Mouse (Mus musculus): ENCODE data around the gene Tst. TPM values are rescaled to one million over a fixed set of nuclear protein-coding genes. Genes with fewer than 3 reads are reported as not detected.

Gene Tst
- polyA plus RNA-seq, 1 experiment from 2014 or later = 123 TPM

DNA sequence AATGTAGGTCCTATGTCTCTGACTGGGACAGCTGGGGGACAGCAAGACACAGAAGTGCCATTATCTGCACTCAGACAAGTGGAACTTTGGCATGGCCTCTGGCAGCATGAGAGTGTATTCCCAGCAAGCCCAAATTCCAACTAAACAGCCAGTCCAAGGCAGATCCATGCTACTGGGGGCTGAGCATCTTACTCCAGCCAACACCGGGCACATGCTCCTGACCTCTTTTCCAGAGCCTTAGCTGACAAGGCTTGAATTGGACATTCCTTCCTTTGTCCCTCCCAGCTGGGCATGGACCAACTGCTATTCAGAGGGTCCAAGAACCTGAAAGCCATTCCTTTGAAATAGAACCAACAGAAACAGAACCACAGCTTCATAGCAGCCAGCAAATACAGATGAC, 36.1 kb downstream of the Tst start:
- ATAC-seq (ENCODE audit: insufficient read depth, low FRiP score) = no peak
- Histone ChIP-seq H3K27me3 (ENCODE audit: control insufficient read depth, insufficient read depth, low read length) (peaks cover 6% of the 10 kb centered on the region), H3K4me1 (ENCODE audit: control insufficient read depth, insufficient read depth, low read length) (peaks cover 3% of the 10 kb centered on the region; the same call in 1 of the 2 replicates), H3K27ac (ENCODE audit: low read length) (no peak overlapping the region), H3K9ac (ENCODE audit: low read length) (no peak overlapping the region), H3K4me3 (replicated peaks; ENCODE audit: low read length) (no peak overlapping the region), H3K9me3 (replicated peaks; ENCODE audit: control insufficient read depth, low read length) (no peaks in the 10 kb centered on the region), H3K4me2 (ENCODE audit: low read depth, low read length) (no peak overlapping the region), H3K36me3 (ENCODE audit: control insufficient read depth, insufficient read depth, low read length) (no peaks in the 10 kb centered on the region)
- 76% methylated on average over 1 of the region's 1 CpGs for WGBS

DNA sequence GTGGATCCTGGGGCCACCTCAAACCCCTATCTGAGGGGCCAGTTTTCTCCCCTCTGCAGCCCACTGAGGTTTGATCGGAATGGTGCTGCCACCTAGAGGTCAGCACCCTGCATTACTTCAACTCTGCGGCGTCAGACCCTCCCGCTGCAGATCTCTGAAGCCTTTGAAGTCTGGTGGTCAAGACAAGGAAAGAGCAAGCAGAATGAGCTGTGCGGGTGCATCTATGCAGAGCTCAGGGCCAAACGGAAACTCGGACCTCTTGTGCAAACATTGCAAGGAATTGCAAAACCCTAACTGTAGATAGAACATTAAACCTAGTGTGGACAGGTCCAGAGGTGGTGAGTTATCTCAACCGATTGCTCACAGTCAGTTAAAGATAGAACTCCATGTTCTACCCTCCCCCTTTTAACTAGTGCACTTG, 36.8 kb downstream of the Tst start:
- no peak overlapping the region for H3K4me3 ChIP-seq (replicated peaks; ENCODE audit: low read length)
- H3K27ac ChIP-seq (ENCODE audit: low read length) = no peak overlapping the region
- WGBS = 10% methylated on average over 8 of the region's 8 CpGs
- H3K4me2 ChIP-seq (ENCODE audit: low read depth, low read length) = no peak overlapping the region
- no peaks in the 10 kb centered on the region for H3K36me3 ChIP-seq (ENCODE audit: control insufficient read depth, insufficient read depth, low read length)
- peaks cover 6% of the 10 kb centered on the region for H3K27me3 ChIP-seq (ENCODE audit: control insufficient read depth, insufficient read depth, low read length)
- peak; percentile 69; the same call in 1 of the 2 replicates for ATAC-seq (ENCODE audit: insufficient read depth, low FRiP score)
- no peaks in the 10 kb centered on the region for H3K9me3 ChIP-seq (replicated peaks; ENCODE audit: control insufficient read depth, low read length)
- H3K9ac ChIP-seq (ENCODE audit: low read length) = no peak overlapping the region
- peaks cover 3% of the 10 kb centered on the region; the same call in 1 of the 2 replicates for H3K4me1 ChIP-seq (ENCODE audit: control insufficient read depth, insufficient read depth, low read length)

DNA sequence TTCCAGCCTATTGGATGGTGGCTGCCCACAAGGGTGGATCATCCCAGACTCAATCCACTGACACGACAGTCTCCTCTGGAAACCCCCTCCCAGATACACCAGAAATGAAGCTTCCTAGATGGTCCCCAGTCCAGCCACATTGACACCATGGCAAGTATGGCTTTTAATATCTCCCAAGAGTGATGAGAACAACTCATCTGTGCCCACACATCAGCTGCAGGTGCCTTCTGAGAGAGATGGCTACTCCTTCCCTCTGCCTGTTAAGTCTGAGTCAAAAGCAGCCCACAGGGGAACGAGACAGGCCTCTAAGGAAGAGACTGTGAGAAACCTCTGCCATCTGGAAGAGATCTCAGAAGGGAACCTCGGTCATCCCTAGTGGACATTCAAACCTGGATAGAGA, 37.9 kb downstream of the Tst start:
- 57% methylated on average over 3 of the region's 3 CpGs for WGBS
- no peak for ATAC-seq (ENCODE audit: insufficient read depth, low FRiP score)
- no peak overlapping the region for H3K4me2 ChIP-seq (ENCODE audit: low read depth, low read length)
- H3K27ac ChIP-seq (ENCODE audit: low read length) = no peak overlapping the region
- no peak overlapping the region for H3K9ac ChIP-seq (ENCODE audit: low read length)
- H3K36me3 ChIP-seq (ENCODE audit: control insufficient read depth, insufficient read depth, low read length) = no peaks in the 10 kb centered on the region
- H3K4me3 ChIP-seq (replicated peaks; ENCODE audit: low read length) = no peak overlapping the region
- H3K9me3 ChIP-seq (replicated peaks; ENCODE audit: control insufficient read depth, low read length) = no peaks in the 10 kb centered on the region
- H3K4me1 ChIP-seq (ENCODE audit: control insufficient read depth, insufficient read depth, low read length) = peaks cover 2% of the 10 kb centered on the region; the same call in 1 of the 2 replicates
- peaks cover 6% of the 10 kb centered on the region for H3K27me3 ChIP-seq (ENCODE audit: control insufficient read depth, insufficient read depth, low read length)

DNA sequence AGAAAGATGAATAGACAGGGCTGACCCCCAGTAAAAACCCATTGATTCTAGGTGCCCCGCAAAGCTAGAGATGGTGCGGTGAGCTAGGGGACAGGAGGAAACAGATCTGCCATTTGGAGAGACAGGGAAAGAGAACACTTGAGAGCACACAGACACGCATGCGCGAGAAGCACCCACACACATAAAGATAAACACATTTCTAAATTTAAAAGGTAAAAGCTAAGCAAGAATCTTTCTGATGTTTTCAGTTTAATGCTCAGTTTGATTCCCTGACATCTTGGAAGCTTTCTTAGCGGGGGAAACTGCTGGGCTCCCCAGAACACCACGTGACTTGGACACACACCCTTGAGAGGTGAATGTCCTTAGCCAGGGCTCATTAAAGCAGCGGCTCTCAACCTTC, 38.8 kb downstream of the Tst start:
- no peak for ATAC-seq (ENCODE audit: insufficient read depth, low FRiP score)
- H3K4me3 ChIP-seq (replicated peaks; ENCODE audit: low read length) = no peak overlapping the region

DNA sequence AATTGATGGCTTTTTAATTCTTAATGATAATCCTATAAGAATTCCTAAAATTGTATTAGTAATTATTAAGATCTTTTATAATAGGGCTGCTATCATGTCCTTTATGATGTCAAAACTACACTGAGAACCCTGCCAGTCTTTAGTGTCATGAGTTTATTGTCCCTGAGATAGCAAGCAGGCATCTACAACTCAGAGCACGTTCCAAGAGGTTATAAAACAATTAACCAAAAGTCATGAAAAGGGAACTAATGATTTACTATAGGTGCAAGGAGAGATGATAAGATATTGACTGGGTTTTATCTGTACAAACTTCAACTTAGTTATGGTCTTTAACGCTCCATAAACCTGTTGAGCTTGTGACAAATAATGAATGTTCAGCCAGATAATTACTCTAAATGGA, 39.8 kb downstream of the Tst start:
- Histone ChIP-seq H3K4me3 (replicated peaks; ENCODE audit: low read length) (no peak overlapping the region), H3K9ac (ENCODE audit: low read length) (no peak overlapping the region), H3K9me3 (replicated peaks; ENCODE audit: control insufficient read depth, low read length) (no peaks in the 10 kb centered on the region), H3K4me2 (ENCODE audit: low read depth, low read length) (no peak overlapping the region), H3K36me3 (ENCODE audit: control insufficient read depth, insufficient read depth, low read length) (no peaks in the 10 kb centered on the region), H3K27ac (ENCODE audit: low read length) (no peak overlapping the region), H3K4me1 (ENCODE audit: control insufficient read depth, insufficient read depth, low read length) (no peaks in the 10 kb centered on the region), H3K27me3 (ENCODE audit: control insufficient read depth, insufficient read depth, low read length) (peaks cover 6% of the 10 kb centered on the region)
- WGBS = 34% methylated on average over 2 of the region's 2 CpGs
- no peak for ATAC-seq (ENCODE audit: insufficient read depth, low FRiP score)

More for the DNA sequence above, 38.8 kb downstream of the Tst start:
- Histone ChIP-seq H3K27ac (ENCODE audit: low read length) (no peak overlapping the region), H3K36me3 (ENCODE audit: control insufficient read depth, insufficient read depth, low read length) (no peaks in the 10 kb centered on the region), H3K4me2 (ENCODE audit: low read depth, low read length) (no peak overlapping the region), H3K27me3 (ENCODE audit: control insufficient read depth, insufficient read depth, low read length) (peaks cover 6% of the 10 kb centered on the region), H3K9ac (ENCODE audit: low read length) (no peak overlapping the region), H3K4me1 (ENCODE audit: control insufficient read depth, insufficient read depth, low read length) (no peaks in the 10 kb centered on the region), H3K9me3 (replicated peaks; ENCODE audit: control insufficient read depth, low read length) (no peaks in the 10 kb centered on the region)
- 63% methylated on average over 8 of the region's 8 CpGs for WGBS

DNA sequence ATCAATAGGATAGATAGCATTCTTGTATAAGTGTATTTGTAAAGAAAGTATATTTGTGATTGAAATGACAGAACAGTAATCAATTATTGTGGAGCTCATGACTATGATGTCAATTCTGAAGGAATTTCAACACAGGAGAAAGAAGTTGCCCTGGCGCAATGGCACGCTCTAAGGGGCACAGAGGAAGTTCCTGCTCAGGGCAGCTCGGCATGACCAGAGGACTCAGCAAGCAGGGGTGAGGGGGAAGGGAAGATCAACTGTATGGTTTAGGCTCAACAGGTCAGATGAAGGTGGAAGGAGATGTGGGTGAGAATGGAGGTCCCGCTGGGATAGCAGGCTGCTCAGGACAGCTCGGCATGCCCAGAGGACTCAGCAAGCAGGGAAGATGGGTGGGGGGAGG, 50.2 kb downstream of the Tst start:
- H3K27ac ChIP-seq (ENCODE audit: low read length) = no peak overlapping the region
- no peak overlapping the region for H3K4me2 ChIP-seq (ENCODE audit: low read depth, low read length)
- H3K9ac ChIP-seq (ENCODE audit: low read length) = no peak overlapping the region
- no peaks in the 10 kb centered on the region for H3K4me1 ChIP-seq (ENCODE audit: control insufficient read depth, insufficient read depth, low read length)
- no peak overlapping the region for H3K4me3 ChIP-seq (replicated peaks; ENCODE audit: low read length)
- no peaks in the 10 kb centered on the region for H3K27me3 ChIP-seq (ENCODE audit: control insufficient read depth, insufficient read depth, low read length)
- no peaks in the 10 kb centered on the region for H3K36me3 ChIP-seq (ENCODE audit: control insufficient read depth, insufficient read depth, low read length)
- H3K9me3 ChIP-seq (replicated peaks; ENCODE audit: control insufficient read depth, low read length) = no peaks in the 10 kb centered on the region
- 80% methylated on average over 5 of the region's 5 CpGs for WGBS
- no peak for ATAC-seq (ENCODE audit: insufficient read depth, low FRiP score)

DNA sequence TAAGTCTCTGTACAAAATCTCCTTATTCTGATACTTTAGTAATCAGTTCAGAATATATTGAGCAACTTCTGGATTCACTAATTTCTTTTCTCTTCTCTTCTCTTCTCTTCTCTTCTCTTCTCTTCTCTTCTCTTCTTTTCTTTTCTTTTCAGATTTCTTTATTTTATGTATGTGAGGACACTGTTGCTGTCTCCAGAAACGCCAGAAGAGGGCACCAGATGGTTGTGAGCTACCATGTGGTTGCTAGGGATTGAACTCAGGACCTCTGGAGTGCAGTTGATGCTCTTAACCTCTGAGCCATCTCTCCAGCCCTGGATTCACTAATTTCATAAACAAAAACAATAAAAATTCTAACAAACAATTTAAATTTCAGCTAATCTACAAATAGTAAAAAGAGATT, 50.7 kb downstream of the Tst start:
- no peak for ATAC-seq (ENCODE audit: insufficient read depth, low FRiP score)
- H3K36me3 ChIP-seq (ENCODE audit: control insufficient read depth, insufficient read depth, low read length) = no peaks in the 10 kb centered on the region
- H3K9ac ChIP-seq (ENCODE audit: low read length) = no peak overlapping the region
- no peak overlapping the region for H3K4me3 ChIP-seq (replicated peaks; ENCODE audit: low read length)
- H3K27me3 ChIP-seq (ENCODE audit: control insufficient read depth, insufficient read depth, low read length) = no peaks in the 10 kb centered on the region
- no peak overlapping the region for H3K27ac ChIP-seq (ENCODE audit: low read length)
- H3K4me2 ChIP-seq (ENCODE audit: low read depth, low read length) = no peak overlapping the region
- no peaks in the 10 kb centered on the region for H3K9me3 ChIP-seq (replicated peaks; ENCODE audit: control insufficient read depth, low read length)
- 0% methylated on average over 1 of the region's 1 CpGs for WGBS
- H3K4me1 ChIP-seq (ENCODE audit: control insufficient read depth, insufficient read depth, low read length) = no peaks in the 10 kb centered on the region

DNA sequence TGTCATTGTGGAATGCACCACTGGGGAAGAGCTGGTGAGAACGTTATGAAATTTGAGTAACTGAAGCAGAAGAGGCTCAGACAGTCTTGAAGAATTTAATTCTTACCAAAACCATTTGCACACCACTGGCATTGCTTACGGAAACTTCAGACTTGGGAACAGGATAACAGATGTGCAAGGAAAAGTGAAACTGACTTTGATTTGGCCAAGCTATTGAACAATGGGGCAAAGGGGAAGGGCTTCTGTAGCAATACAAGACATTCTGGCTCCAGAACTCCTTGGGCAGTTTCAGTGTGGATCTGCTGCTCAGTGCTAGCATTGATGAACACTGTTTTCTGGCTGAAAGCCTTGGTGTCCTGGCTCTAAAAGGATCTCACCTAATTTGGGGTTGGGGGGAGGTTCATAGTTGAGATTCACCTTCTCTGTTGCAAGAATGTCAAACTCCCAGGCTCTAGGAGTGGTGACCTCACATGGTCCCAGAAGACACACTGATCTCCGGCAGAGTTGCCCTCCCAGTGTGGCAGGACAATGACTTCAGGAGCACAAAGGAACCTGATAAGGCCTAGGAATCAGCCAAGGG, 54.0 kb downstream of the Tst start:
- no peaks in the 10 kb centered on the region for H3K4me1 ChIP-seq (ENCODE audit: control insufficient read depth, insufficient read depth, low read length)
- no peaks in the 10 kb centered on the region for H3K9me3 ChIP-seq (replicated peaks; ENCODE audit: control insufficient read depth, low read length)
- 48% methylated on average over 3 of the region's 3 CpGs for WGBS
- no peaks in the 10 kb centered on the region for H3K36me3 ChIP-seq (ENCODE audit: control insufficient read depth, insufficient read depth, low read length)
- H3K27me3 ChIP-seq (ENCODE audit: control insufficient read depth, insufficient read depth, low read length) = no peaks in the 10 kb centered on the region
- no peak overlapping the region for H3K9ac ChIP-seq (ENCODE audit: low read length)
- no peak overlapping the region for H3K4me2 ChIP-seq (ENCODE audit: low read depth, low read length)
- H3K27ac ChIP-seq (ENCODE audit: low read length) = no peak overlapping the region
- no peak overlapping the region for H3K4me3 ChIP-seq (replicated peaks; ENCODE audit: low read length)
- no peak for ATAC-seq (ENCODE audit: insufficient read depth, low FRiP score)

Data from stomach, embryonic 16.5 days (tissue).